Mouse (Mus musculus) fibroblast of lung, adult 2 months (primary cell): Measurements from ENCODE around the gene Ss18l2.

ENCODE experiments used
- DNase-seq: peaks from one replicate; pipeline ENCODE4 v3.0.0-alpha.2; 2011; ENCODE audit warnings: low read depth

The Ss18l2 gene

DNA sequence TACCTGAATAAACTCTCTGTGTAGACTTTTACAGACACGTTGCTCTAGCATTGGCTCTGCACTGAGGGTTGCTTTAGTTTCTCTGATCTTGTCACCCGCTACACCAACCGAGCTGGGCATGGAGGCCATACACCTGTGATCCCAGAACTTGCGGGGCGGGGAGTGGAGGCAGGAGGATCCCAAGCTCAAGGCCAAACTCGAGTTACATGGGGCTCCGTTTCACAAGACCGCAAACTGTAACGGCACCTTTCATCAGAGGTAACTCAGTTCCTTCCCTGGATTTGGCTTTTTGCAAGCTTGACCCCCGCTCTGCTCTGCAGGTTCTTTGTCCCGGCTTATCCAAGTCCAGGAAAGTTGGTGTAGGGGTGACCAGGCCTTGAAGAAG lies 5.9 kb upstream of the Ss18l2 start:
- DNase-seq: no peak

GRCm38 (mm10) chr9:121704646-121705625 lies 5.2 kb upstream of the Ss18l2 start, which contains the start of gene Sec22c:
Gene Sec22c, minus strand, starts transcription at chr9:121705490.
- DNase-seq: peak; percentile 94

- no peak for DNase-seq
Measured at GRCm38 (mm10) chr9:121706029-121706675, 4.0 kb upstream of the Ss18l2 start.

DNA sequence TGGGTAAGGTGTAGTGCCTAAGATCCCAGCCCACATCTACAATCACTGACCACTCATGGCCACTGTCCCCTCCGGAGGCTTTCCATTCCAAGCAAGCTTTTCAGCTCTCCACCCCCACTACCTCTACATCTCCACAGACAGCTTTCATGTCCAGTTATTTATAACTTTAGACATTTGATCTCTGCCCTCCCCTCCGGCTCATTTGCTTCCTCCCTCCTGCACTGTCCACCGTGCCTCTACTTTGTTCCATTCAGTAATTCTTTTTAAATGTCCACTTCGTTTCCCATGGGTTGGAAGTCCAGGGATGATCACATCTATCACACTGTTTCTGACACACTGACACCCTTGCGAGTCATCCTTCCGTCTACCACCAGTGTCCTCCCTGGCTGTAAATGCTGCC lies 2.3 kb upstream of the Ss18l2 start:
- DNase-seq: no peak

- no peak for DNase-seq
Measured at GRCm38 (mm10) chr9:121708506-121709486, 1.3 kb upstream of the Ss18l2 start.

DNA sequence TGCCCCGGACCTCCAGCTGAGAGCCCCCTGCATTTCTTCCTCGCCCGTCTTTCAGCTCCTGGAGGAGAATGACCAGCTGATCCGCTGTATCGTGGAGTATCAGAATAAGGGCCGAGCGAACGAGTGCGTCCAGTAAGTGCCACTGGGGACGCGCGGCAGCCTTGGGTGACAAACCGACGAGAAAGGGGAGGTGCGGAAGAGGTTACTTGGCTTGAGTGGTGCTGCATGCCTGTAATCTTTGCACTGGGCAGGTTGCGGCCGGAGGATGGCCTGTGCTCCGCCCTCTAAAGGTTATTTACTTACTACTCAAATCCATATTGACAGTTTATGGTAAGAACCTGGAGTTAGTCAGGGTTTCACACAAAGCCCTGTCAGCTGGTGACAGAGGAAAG lies 451 bp downstream of the Ss18l2 start:
- DNase-seq: no peak

DNA sequence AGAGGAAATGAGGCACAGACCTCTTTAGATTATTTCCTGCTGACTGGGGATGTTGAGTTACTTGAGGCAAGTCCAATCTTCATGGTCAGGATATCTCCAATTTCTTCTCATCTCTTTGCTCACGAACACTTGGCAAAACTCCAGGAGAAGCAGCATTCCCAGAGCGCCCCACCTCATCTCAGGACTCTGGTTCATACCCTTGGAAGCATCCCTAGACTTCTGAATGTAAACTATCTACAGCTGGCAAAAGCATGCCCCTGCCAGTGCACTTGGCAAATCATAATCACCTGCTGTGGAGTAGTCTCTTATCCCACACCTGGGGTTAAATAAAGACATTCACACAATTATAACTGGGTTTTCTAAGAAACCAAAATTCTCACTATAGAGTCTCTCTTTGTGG lies 6.9 kb downstream of the Ss18l2 start:
- DNase-seq: no peak

- no peak for DNase-seq
Measured at GRCm38 (mm10) chr9:121718070-121718705, 8.1 kb downstream of the Ss18l2 start.

- DNase-seq: peak; percentile 98
Measured at GRCm38 (mm10) chr9:121718792-121719318, 8.7 kb downstream of the Ss18l2 start, which contains the start of gene Nktr. Gene Nktr, plus strand, starts transcription at chr9:121719169.

DNA sequence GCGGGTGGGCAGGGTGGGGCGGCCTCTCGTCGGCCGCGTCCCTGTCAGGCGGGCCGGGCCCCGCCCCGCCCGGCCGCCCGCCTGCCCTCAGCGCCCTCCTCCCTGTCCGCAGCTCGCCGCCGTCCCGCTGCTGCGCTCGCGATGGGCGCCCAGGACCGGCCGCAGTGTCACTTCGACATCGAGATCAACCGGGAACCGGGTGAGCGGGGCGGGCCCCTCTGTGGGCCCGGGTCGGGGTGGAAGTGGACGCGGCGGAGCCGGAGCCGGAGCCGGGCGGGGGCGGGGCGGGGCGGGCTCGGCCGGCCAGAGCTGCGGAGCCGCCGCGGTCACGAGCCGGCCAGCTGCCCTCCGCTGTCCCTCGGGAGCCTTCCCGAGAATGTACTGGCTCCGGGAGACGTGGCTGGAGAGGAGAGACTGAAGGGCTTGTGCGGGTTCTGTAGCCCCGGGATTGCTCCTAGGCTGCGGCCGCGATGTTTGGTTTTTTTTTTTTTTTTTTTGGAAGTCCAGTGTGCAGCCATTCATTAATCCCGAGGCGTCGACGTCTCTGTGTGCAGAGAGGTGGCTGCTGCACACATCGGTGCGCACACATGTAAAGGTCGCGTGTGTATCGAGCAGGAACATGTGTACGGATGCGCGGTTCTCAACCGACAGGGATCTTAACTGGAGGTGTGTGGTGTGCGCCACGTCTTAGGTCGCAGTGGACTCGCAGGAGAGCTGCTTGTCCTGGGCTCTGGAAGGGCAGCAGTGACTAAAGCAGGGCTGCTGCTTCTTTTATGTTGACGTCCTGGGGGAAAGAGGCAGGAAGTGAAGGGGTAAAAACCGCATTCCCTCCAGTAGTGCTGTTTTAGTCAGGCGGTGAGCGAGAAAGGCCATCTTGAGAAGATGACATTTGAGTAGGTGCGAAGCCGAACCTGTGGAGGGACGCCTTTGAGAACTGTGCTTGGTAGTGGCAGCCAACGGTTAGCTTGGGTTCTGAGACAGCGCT lies 9.5 kb downstream of the Ss18l2 start:
- no peak for DNase-seq

GRCm38 (mm10) chr9:121740490-121740889 lies 30.4 kb downstream of the Ss18l2 start:
- no peak for DNase-seq

GRCm38 (mm10) chr9:121741168-121741567 lies 31.0 kb downstream of the Ss18l2 start:
- no peak for DNase-seq

DNA sequence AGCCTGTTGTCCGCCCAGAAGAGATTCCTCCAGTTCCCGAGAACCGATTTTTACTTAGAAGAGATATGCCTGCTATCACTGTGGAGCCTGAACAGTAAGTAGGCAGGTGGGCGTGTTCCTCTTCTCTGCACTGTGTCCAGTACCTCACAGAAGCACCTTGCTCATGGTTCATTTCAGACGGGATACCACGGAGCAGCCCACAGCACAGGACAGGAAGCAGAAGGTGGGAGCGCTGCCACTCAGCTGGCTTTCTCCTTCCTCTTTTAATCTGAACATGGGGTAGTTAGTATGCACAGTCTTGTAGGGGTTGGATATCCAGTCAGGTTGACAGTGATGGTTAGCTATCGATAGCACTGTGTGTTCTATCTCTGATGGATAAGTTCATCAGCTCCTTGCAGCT lies 33.9 kb downstream of the Ss18l2 start:
- no peak for DNase-seq

GRCm38 (mm10) chr9:121752774-121753173 lies 42.6 kb downstream of the Ss18l2 start:
- DNase-seq: no peak

DNA sequence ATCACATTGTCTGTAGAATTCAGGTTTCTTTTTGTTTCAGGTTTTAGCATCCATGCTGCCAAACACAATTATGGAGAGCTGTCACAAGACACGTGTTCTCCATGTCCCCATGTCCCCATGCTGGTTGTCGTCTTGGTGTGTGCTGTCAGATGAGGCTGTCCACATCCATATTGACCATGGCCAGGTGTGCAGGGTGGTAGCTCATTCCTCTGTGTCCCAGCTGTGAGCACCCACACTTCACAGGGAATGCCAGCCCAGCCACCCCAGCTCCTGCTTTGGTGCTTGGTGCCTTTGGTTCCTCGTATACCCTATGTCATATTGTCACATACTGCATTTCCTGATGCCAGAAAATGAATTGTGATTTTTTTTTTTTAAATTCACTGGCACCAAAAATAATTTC lies 44.5 kb downstream of the Ss18l2 start:
- DNase-seq: no peak

GRCm38 (mm10) chr9:121756785-121757184 lies 46.7 kb downstream of the Ss18l2 start:
- DNase-seq: no peak

GRCm38 (mm10) chr9:121757432-121757831 lies 47.3 kb downstream of the Ss18l2 start:
- DNase-seq: peak; percentile 25

- DNase-seq: peak; percentile 53
Measured at GRCm38 (mm10) chr9:121757835-121758814, 48.0 kb downstream of the Ss18l2 start.
